ENCODE assay signal across 8 mouse cellular contexts in genomic region chr2:122377751-122378246, GRCm38 (mm10). TPM values are rescaled to one million over a fixed set of nuclear protein-coding genes. Genes with fewer than 3 reads are reported as not detected.
DNase-seq lines count a peak whose midpoint lies in the region; ATAC-seq and TF ChIP-seq lines count a peak whose summit lies in the region.

No protein-coding gene starts in this region.

- H3K9me3 ChIP-seq in forebrain, embryonic 10.5 days: no peaks in the 10 kb centered on the region
- H3K9me3 ChIP-seq in heart, postnatal 0 days (replicated peaks; ENCODE audit: control insufficient read depth, low read length): no peaks in the 10 kb centered on the region
- H3K9me3 ChIP-seq in liver, embryonic 16.5 days (replicated peaks; ENCODE audit: control insufficient read depth, low read length): no peaks in the 10 kb centered on the region
- no peaks in the 10 kb centered on the region for H3K9me3 ChIP-seq in neural tube, embryonic 12.5 days

- H3K27ac ChIP-seq in forebrain, embryonic 10.5 days: peak overlapping the region; percentile 93
- H3K27ac ChIP-seq in heart, postnatal 0 days (ENCODE audit: low read depth): peak overlapping the region; percentile 90
- H3K27ac ChIP-seq in liver, embryonic 16.5 days (ENCODE audit: low read length): peak overlapping the region; percentile 84
- peak overlapping the region; percentile 82 for H3K27ac ChIP-seq in neural tube, embryonic 12.5 days

- TF ChIP-seq EP300 in heart, postnatal 0 days (IDR thresholded peaks at IDR 0.05; ENCODE audit: low read depth): no peak

- peak overlapping the region; percentile 58 for H3K4me2 ChIP-seq in heart, postnatal 0 days (ENCODE audit: low read depth, low read length)
- H3K4me2 ChIP-seq in liver, embryonic 16.5 days (ENCODE audit: low read depth, low read length): peak overlapping the region; percentile 86
- H3K4me2 ChIP-seq in neural tube, embryonic 12.5 days (replicated peaks): peak overlapping the region; percentile 53

- H3K4me3 ChIP-seq in forebrain, embryonic 10.5 days: peak overlapping the region; percentile 71
- peak overlapping the region; percentile 66 for H3K4me3 ChIP-seq in heart, postnatal 0 days (ENCODE audit: low read depth, low read length)
- peak overlapping the region; percentile 76 for H3K4me3 ChIP-seq in liver, embryonic 16.5 days (ENCODE audit: low read depth, low read length)
- peak overlapping the region; percentile 54 for H3K4me3 ChIP-seq in neural tube, embryonic 12.5 days

- peaks cover 20% of the 10 kb centered on the region for H3K4me1 ChIP-seq in forebrain, embryonic 10.5 days
- H3K4me1 ChIP-seq in heart, postnatal 0 days (ENCODE audit: control insufficient read depth, insufficient read depth): peaks cover 7% of the 10 kb centered on the region; the same call in 1 of the 2 replicates
- H3K4me1 ChIP-seq in liver, embryonic 16.5 days (ENCODE audit: control insufficient read depth, low read depth, low read length): peaks cover 20% of the 10 kb centered on the region
- no peaks in the 10 kb centered on the region for H3K4me1 ChIP-seq in neural tube, embryonic 12.5 days

- no peak for TF ChIP-seq CTCF in heart, postnatal 0 days (IDR thresholded peaks at IDR 0.05; ENCODE audit: low read depth)

- under 1% methylated on average over 26 of the region's 26 CpGs for WGBS in forebrain, embryonic 10.5 days
- WGBS in heart, postnatal 0 days: under 1% methylated on average over 26 of the region's 26 CpGs
- WGBS in liver, embryonic 16.5 days (ENCODE audit: insufficient replicate concordance): under 1% methylated on average over 26 of the region's 26 CpGs
- WGBS in neural tube, embryonic 12.5 days: under 1% methylated on average over 26 of the region's 26 CpGs

- H3K9ac ChIP-seq in heart, postnatal 0 days (replicated peaks; ENCODE audit: low read depth, low read length): peak overlapping the region; percentile 61; the same call in 1 of the 2 replicates
- peak overlapping the region; percentile 73 for H3K9ac ChIP-seq in liver, embryonic 16.5 days (ENCODE audit: low read depth, low read length)
- H3K9ac ChIP-seq in neural tube, embryonic 12.5 days: peak overlapping the region; percentile 62

- 0 out of 2 replicates have a peak, but pooled peaks cover 5% of the 10 kb centered on the region for H3K27me3 ChIP-seq in forebrain, embryonic 10.5 days (ENCODE audit: poor library complexity, severe bottlenecking)
- no peaks in the 10 kb centered on the region for H3K27me3 ChIP-seq in heart, postnatal 0 days (ENCODE audit: control insufficient read depth, insufficient read depth, low read length)
- H3K27me3 ChIP-seq in liver, embryonic 16.5 days (ENCODE audit: control insufficient read depth, insufficient read depth, low read depth, low read length): peaks cover 4% of the 10 kb centered on the region; the same call in 1 of the 2 replicates
- no peaks in the 10 kb centered on the region for H3K27me3 ChIP-seq in neural tube, embryonic 12.5 days (replicated peaks)

- peak; percentile 72 to 73 for DNase-seq in CD8-positive naive resting alpha-beta T cell, adult 2 months (ENCODE audit: low read depth in 2 of 2, low spot score in 2 of 2)
- DNase-seq in adrenal gland, postnatal 36 days: peak; percentile 70 to 80
- peak; percentile 86 for DNase-seq in forebrain, embryonic 10.5 days (ENCODE audit: extremely low spot score, low spot score)
- peak; percentile 54 for DNase-seq in heart, postnatal 0 days (ENCODE audit: low spot score)
- peak; percentile 78 to 79 for DNase-seq in kidney, postnatal 36 days
- peak; percentile 74 for DNase-seq in testis, postnatal 10 days (ENCODE audit: low spot score)

- peak; percentile 65 for ATAC-seq in heart, postnatal 0 days (ENCODE audit: insufficient read depth, low read depth)
- peak; percentile 82 for ATAC-seq in liver, embryonic 16.5 days (ENCODE audit: low read depth)
- peak; percentile 84 for ATAC-seq in neural tube, embryonic 12.5 days (ENCODE audit: low FRiP score, low read depth)

- no peaks in the 10 kb centered on the region for H3K36me3 ChIP-seq in forebrain, embryonic 10.5 days (replicated peaks)
- H3K36me3 ChIP-seq in heart, postnatal 0 days (replicated peaks; ENCODE audit: control insufficient read depth, insufficient read depth, low read length): no peaks in the 10 kb centered on the region
- H3K36me3 ChIP-seq in liver, embryonic 16.5 days (ENCODE audit: control insufficient read depth, insufficient read depth): no peaks in the 10 kb centered on the region
- no peaks in the 10 kb centered on the region for H3K36me3 ChIP-seq in neural tube, embryonic 12.5 days

RNA-seq across cellular contexts. Expression of gene Shf, which starts 8.8 kb away (rescaled TPM):
- total RNA-seq in adrenal gland, postnatal 36 days (2021): 1 to 10 TPM; 9.3 to 9.4 TPM
- 3.3 and 4.6 TPM in 2 replicates for polyA plus RNA-seq in forebrain, embryonic 10.5 days (2016; fragmentation: Nextera tagmentation; extraction: Ambion mirVana)
- total RNA-seq in heart, postnatal 0 days (2014; rRNA removed; ENCODE audit: low replicate concordance): 9.1 and 27.0 TPM in 2 replicates
- polyA plus RNA-seq in heart, postnatal 0 days (2015; fragmentation: Nextera tagmentation; extraction: Ambion mirVana): 1.1 and 1.3 TPM in 2 replicates
- polyA plus RNA-seq in liver, embryonic 16.5 days (2015; fragmentation: Nextera tagmentation; extraction: Ambion mirVana): 0.89 and 1.3 TPM in 2 replicates
- polyA plus RNA-seq in neural tube, embryonic 12.5 days (2016; fragmentation: Nextera tagmentation; extraction: Ambion mirVana): 12.2 and 15.1 TPM in 2 replicates

RNA-seq across cellular contexts. Expression of gene Slc28a2, which starts 48.5 kb away (rescaled TPM):
- total RNA-seq in adrenal gland, postnatal 36 days (2021): 1 to 10 TPM; 3.0 to 3.5 TPM
- polyA plus RNA-seq in forebrain, embryonic 10.5 days (2016; fragmentation: Nextera tagmentation; extraction: Ambion mirVana): not detected in 2 replicates
- total RNA-seq in heart, postnatal 0 days (2014; rRNA removed; ENCODE audit: low replicate concordance): 5.4 and 5.8 TPM in 2 replicates
- polyA plus RNA-seq in heart, postnatal 0 days (2015; fragmentation: Nextera tagmentation; extraction: Ambion mirVana): 6.7 and 7.6 TPM in 2 replicates
- polyA plus RNA-seq in liver, embryonic 16.5 days (2015; fragmentation: Nextera tagmentation; extraction: Ambion mirVana): 1.6 and 2.3 TPM in 2 replicates
- polyA plus RNA-seq in neural tube, embryonic 12.5 days (2016; fragmentation: Nextera tagmentation; extraction: Ambion mirVana): 0.28 TPM in 1 of 2 replicates, not detected in the other

Comparison
In these comparisons a context has a peak if more than half of its experiments do, and no peak if none do; other contexts are left out.
1. Peak in every context shown above with its lines: DNase-seq, ATAC-seq, H3K4me3 ChIP-seq and H3K27ac ChIP-seq.